Mouse (Mus musculus): ENCODE results near the gene Slc25a38.
"Not testable (repeated sequence)": the region's sequence is repeated elsewhere in the genome, so short reads cannot be mapped to it uniquely, and the experiment has no call there.

The Slc25a38 gene

GRCm38 (mm10) chr9:120108953-120109352 is 1.2 kb upstream of the Slc25a38 start:
- not testable (repeated sequence) for DNase-seq

- DNase-seq = no peak
Measured at GRCm38 (mm10) chr9:120111156-120111945, 1.2 kb downstream of the Slc25a38 start.

- no peak for DNase-seq
Measured at GRCm38 (mm10) chr9:120112472-120112871, 2.3 kb downstream of the Slc25a38 start.

- DNase-seq = no peak
Measured at GRCm38 (mm10) chr9:120113456-120113855, 3.3 kb downstream of the Slc25a38 start.

GRCm38 (mm10) chr9:120114051-120114788 is 4.0 kb downstream of the Slc25a38 start:
- DNase-seq = no peak

- no peak for DNase-seq
Measured at GRCm38 (mm10) chr9:120114789-120115151, 4.6 kb downstream of the Slc25a38 start.

GRCm38 (mm10) chr9:120115580-120115979 is 5.4 kb downstream of the Slc25a38 start:
- DNase-seq = no peak

GRCm38 (mm10) chr9:120116184-120116624 is 6.0 kb downstream of the Slc25a38 start:
- no peak for DNase-seq

- DNase-seq = no peak
Measured at GRCm38 (mm10) chr9:120118212-120118611, 8.0 kb downstream of the Slc25a38 start.

GRCm38 (mm10) chr9:120120503-120120902 is 10.3 kb downstream of the Slc25a38 start:
- no peak for DNase-seq

GRCm38 (mm10) chr9:120126868-120127267 is 16.7 kb downstream of the Slc25a38 start:
- no peak for DNase-seq

GRCm38 (mm10) chr9:120127538-120128251 is 17.5 kb downstream of the Slc25a38 start, which contains the start of gene Rpsa:
Gene Rpsa (plus strand): TSS chr9:120127689.
- peak; percentile 96 to 98 for DNase-seq

- no peak for DNase-seq
Measured at GRCm38 (mm10) chr9:120129276-120129675, 19.1 kb downstream of the Slc25a38 start.

- no peak for DNase-seq
Measured at GRCm38 (mm10) chr9:120131784-120132288, 21.7 kb downstream of the Slc25a38 start.

GRCm38 (mm10) chr9:120132980-120133754 is 23.0 kb downstream of the Slc25a38 start:
- DNase-seq = no peak

- no peak for DNase-seq
Measured at GRCm38 (mm10) chr9:120133755-120134475, 23.7 kb downstream of the Slc25a38 start.

- no peak for DNase-seq
Measured at GRCm38 (mm10) chr9:120134529-120135160, 24.5 kb downstream of the Slc25a38 start.

GRCm38 (mm10) chr9:120135454-120135853 is 25.3 kb downstream of the Slc25a38 start:
- no peak for DNase-seq

GRCm38 (mm10) chr9:120140652-120141051 is 30.5 kb downstream of the Slc25a38 start:
- DNase-seq = peak; percentile 80

- no peak for DNase-seq
Measured at GRCm38 (mm10) chr9:120144474-120144873, 34.3 kb downstream of the Slc25a38 start.

Measured in cerebellum, postnatal 36 days (tissue).